Mouse (Mus musculus): ENCODE data around the gene Cflar.
A peak's percentile ranks its signal among the peaks of the same experiment; 100 is the strongest.
"Not testable (repeated sequence)": the region's sequence is repeated elsewhere in the genome, so short reads cannot be mapped to it uniquely, and the experiment has no call there.

The Cflar gene

DNA sequence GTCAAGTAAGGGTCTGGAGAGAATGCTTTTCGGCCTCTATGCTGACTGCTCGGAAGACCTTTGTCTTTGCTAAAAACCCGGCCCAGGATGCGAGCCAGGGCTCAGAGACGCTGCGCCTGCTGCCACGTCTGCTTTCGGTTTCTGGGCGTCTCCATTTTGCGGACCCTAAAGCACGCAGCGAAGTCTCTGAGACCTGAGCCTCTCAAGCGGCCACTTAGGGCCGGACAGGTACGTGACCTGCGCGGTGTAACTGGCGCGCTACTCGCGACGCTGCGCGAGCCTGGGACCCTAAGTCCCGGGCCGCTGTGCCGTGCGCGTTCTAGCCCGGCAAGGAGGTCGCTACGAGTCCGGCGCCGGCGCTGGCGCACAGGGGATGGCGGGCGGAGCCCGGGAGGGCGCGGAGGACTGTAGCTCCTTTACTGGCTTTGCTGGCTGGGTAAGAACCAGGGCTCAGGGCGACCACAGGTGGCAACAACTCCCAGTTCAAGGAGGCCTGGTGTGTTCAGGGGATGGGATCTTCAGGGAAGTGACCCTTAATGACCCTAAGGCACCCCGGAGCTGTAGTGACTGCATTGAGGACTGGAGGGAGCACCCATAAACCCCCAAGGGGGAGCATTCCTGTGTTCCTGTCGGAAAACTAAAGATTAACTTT, at the start of gene Cflar:
Gene Cflar, plus strand, starts transcription at position 144 of the 652 bp plus-strand sequence.
- DNase-seq (ENCODE audit: low read depth, low spot score): peak; percentile 73
- Histone ChIP-seq H3K27me3 (ENCODE audit: control insufficient read depth, insufficient read depth, low read length, poor library complexity, severe bottlenecking) (no peaks in the 10 kb centered on the region), H3K36me3 (ENCODE audit: control insufficient read depth, insufficient read depth, low read length, poor library complexity, severe bottlenecking) (0 out of 2 replicates have a peak, but pooled peaks cover 2% of the 10 kb centered on the region)

DNA sequence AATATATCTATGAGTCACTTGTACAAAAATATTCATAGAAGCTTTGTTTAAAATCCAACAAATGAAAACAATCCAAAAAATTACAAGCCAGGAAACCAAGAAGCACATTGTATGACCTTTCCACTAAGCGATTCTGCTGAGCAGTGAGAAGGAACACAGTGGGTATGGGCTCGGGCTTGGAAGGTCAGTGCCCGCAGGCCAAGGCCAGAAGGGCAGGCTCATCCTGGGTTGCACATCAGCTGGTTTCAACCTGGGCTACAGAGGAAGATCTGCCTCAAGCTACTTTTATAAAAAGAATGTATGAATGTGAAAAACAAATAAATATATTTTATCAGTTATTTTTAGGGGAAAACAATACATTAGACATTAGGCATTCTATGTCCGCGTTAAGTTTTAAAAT, 48.6 kb upstream of the Cflar start:
- not testable (repeated sequence) for H3K27me3 ChIP-seq (ENCODE audit: control insufficient read depth, insufficient read depth, low read length, poor library complexity, severe bottlenecking); H3K36me3 ChIP-seq (ENCODE audit: control insufficient read depth, insufficient read depth, low read length, poor library complexity, severe bottlenecking); DNase-seq (ENCODE audit: low read depth, low spot score)

DNA sequence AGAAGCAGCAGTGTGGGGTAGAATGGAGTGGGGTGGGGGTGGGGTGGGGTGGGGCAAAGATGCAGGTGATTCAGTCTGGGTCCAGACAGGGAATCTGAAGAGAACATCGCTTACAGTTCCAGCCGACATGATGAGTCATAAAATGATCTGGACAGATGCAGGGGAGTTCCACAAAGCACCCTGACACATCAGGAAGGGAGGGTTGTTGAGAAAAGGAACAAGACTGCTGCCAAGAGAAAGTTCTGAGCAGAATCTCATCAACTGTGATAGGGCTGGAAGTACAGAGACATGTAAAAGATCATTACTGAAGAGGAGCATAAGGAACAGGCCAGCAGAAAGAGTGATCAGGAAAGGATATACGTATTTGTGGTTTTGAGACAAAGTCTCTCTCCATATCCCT, 47.9 kb upstream of the Cflar start:
- DNase-seq (ENCODE audit: low read depth, low spot score); H3K36me3 ChIP-seq (ENCODE audit: control insufficient read depth, insufficient read depth, low read length, poor library complexity, severe bottlenecking): not testable (repeated sequence)

DNA sequence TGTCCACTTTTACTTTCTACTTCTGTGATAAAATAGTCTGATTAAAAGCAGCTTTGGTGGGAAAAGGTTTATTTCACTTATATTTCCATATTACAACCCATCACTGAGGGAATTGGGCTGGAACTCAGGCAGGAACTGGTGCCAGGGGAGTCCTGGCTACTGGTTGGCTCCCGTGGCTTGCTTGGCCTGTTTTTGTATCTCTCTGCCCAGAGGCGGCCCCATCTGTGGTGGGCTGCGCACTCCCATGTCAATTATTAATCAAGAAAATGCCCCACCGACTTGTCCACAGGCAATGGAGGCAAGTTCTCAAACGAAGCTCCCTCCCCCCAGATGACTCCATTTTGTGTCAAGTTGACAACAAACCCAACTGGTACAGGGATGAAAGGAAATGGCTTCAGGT, 43.1 kb upstream of the Cflar start:
- DNase-seq (ENCODE audit: low read depth, low spot score): no peak
- Histone ChIP-seq H3K27me3 (ENCODE audit: control insufficient read depth, insufficient read depth, low read length, poor library complexity, severe bottlenecking) (no peaks in the 10 kb centered on the region), H3K36me3 (ENCODE audit: control insufficient read depth, insufficient read depth, low read length, poor library complexity, severe bottlenecking) (no peaks in the 10 kb centered on the region)

More for the DNA sequence above, 47.9 kb upstream of the Cflar start:
- H3K27me3 ChIP-seq (ENCODE audit: control insufficient read depth, insufficient read depth, low read length, poor library complexity, severe bottlenecking): not testable (repeated sequence)

DNA sequence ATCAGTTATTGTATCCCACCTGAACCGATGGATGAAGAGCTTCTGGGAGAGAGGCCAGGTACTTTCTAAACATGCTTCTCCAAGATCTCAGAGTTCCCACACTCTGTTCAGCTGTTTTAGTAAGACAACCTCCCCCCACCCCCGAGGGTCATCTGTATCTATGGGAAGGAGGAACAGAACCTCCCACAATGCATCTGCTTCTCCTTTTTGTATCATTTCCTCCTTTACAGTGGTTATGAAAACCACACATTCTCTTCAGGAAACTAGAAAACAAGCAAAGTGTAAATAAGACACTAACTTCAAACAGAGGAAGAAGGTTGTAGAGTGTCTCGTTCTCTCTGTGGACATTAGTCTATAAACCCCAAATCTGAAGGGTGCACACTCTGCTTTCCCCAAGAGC, 41.7 kb upstream of the Cflar start:
- not testable (repeated sequence) for H3K36me3 ChIP-seq (ENCODE audit: control insufficient read depth, insufficient read depth, low read length, poor library complexity, severe bottlenecking); H3K27me3 ChIP-seq (ENCODE audit: control insufficient read depth, insufficient read depth, low read length, poor library complexity, severe bottlenecking); DNase-seq (ENCODE audit: low read depth, low spot score)

- Histone ChIP-seq H3K36me3 (ENCODE audit: control insufficient read depth, insufficient read depth, low read length, poor library complexity, severe bottlenecking) (no peaks in the 10 kb centered on the region), H3K27me3 (ENCODE audit: control insufficient read depth, insufficient read depth, low read length, poor library complexity, severe bottlenecking) (no peaks in the 10 kb centered on the region)
- DNase-seq (ENCODE audit: low read depth, low spot score): no peak
These were observed 39.2 kb upstream of the Cflar start for GRCm38 (mm10) chr1:58672116-58672515.

DNA sequence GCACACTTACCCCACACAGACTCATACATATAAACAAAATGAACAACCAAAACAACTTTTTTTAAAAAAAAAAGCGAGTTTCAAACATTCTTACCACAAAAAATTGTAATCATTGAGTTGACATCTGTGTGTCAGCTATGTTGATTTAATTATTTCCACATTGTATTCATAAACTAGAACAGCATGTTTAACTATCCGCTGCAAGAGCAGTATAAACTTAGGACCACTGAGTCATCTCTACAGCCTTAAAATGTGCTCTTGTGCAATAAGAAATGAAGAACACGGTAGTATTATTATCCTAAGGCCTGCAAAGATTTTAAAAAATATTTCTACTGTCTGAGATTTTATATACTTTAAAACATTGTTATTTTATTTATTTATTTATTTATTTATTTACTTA, 36.3 kb upstream of the Cflar start:
- no peak for DNase-seq (ENCODE audit: low read depth, low spot score)
- no peaks in the 10 kb centered on the region for H3K36me3 ChIP-seq (ENCODE audit: control insufficient read depth, insufficient read depth, low read length, poor library complexity, severe bottlenecking)
- no peaks in the 10 kb centered on the region for H3K27me3 ChIP-seq (ENCODE audit: control insufficient read depth, insufficient read depth, low read length, poor library complexity, severe bottlenecking)

- Histone ChIP-seq H3K27me3 (ENCODE audit: control insufficient read depth, insufficient read depth, low read length, poor library complexity, severe bottlenecking) (no peaks in the 10 kb centered on the region), H3K36me3 (ENCODE audit: control insufficient read depth, insufficient read depth, low read length, poor library complexity, severe bottlenecking) (no peaks in the 10 kb centered on the region)
- peak; percentile 65 for DNase-seq (ENCODE audit: low read depth, low spot score)
These were observed 33.7 kb upstream of the Cflar start for GRCm38 (mm10) chr1:58677575-58677974.

- H3K27me3 ChIP-seq (ENCODE audit: control insufficient read depth, insufficient read depth, low read length, poor library complexity, severe bottlenecking); DNase-seq (ENCODE audit: low read depth, low spot score); H3K36me3 ChIP-seq (ENCODE audit: control insufficient read depth, insufficient read depth, low read length, poor library complexity, severe bottlenecking): not testable (repeated sequence)
These were observed 32.9 kb upstream of the Cflar start for GRCm38 (mm10) chr1:58678412-58678811.

DNA sequence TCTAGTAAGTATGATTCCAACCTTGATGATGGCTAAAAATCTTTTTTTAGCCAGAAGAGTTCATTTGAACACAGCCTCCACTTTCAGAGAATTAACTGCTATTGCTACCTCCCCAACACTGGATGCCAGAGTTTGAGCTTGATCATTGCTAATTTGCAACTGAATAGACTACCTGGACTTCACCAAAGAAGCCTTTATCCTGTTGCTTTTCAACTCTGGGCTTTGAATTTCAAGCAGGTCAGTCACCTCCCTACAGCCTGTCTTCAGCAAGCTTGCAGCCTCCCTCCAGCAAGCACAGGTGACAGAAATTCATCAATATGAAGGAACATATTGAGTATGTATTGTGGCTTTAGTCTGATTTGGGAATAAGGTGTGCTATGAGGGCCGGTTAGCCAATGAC, 21.9 kb upstream of the Cflar start:
- DNase-seq (ENCODE audit: low read depth, low spot score): no peak
- no peaks in the 10 kb centered on the region for H3K27me3 ChIP-seq (ENCODE audit: control insufficient read depth, insufficient read depth, low read length, poor library complexity, severe bottlenecking)
- H3K36me3 ChIP-seq (ENCODE audit: control insufficient read depth, insufficient read depth, low read length, poor library complexity, severe bottlenecking): no peaks in the 10 kb centered on the region

- Histone ChIP-seq H3K36me3 (ENCODE audit: control insufficient read depth, insufficient read depth, low read length, poor library complexity, severe bottlenecking) (no peaks in the 10 kb centered on the region), H3K27me3 (ENCODE audit: control insufficient read depth, insufficient read depth, low read length, poor library complexity, severe bottlenecking) (no peaks in the 10 kb centered on the region)
- DNase-seq (ENCODE audit: low read depth, low spot score): no peak
These were observed 21.1 kb upstream of the Cflar start for GRCm38 (mm10) chr1:58690006-58690744.

DNA sequence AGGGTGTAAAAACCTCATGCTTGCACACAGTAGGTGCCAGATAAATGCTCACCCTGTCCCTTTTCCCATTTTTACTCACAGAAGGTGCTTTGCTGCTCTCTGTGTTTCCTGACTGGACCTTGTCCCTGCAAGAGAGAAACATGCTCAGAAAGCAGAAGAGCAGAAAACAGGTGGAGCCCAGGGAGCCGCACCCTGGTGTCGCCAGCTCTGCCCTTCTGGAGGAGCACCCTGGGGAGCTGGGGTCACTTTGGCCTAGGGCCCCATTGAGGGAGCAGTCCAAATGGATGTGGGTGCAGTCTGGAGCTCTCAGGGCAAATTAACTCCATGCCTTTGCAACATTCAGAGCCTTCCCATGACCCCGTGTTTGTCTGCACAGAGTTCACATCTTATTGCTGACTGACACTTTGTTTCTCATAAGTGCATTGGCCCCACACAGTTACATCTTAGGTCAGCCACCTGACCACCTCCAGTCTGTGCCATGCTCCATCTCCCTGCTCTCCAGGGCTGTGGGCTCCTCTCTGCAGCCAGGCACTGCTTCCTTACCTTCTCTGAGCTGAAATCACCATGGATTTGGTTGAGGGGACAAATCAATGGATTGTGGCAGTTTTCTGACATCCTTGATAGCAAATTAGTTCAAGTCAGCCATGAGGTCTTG, 20.3 kb upstream of the Cflar start:
- not testable (repeated sequence) for DNase-seq (ENCODE audit: low read depth, low spot score); H3K27me3 ChIP-seq (ENCODE audit: control insufficient read depth, insufficient read depth, low read length, poor library complexity, severe bottlenecking)

DNA sequence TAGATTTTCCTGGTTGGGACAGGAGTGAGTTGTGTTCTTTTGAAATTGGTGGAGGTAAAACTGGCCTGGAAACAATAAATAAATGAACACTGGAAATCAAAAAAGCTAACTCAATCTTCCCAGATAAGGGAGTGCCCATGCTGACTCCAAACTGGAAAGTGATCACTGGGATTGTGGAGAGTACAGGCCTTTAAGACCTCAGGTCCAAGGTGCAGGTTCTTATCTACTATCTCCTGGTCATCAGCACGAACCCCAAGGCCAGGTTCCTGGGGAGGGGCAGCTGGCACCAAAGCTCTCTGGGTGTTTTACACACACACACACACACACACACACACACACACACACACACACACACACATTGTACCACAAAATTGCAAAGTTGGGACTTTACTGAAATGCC, 19.6 kb upstream of the Cflar start:
- not testable (repeated sequence) for H3K27me3 ChIP-seq (ENCODE audit: control insufficient read depth, insufficient read depth, low read length, poor library complexity, severe bottlenecking); H3K36me3 ChIP-seq (ENCODE audit: control insufficient read depth, insufficient read depth, low read length, poor library complexity, severe bottlenecking); DNase-seq (ENCODE audit: low read depth, low spot score)

More for the DNA sequence above, 20.3 kb upstream of the Cflar start:
- H3K36me3 ChIP-seq (ENCODE audit: control insufficient read depth, insufficient read depth, low read length, poor library complexity, severe bottlenecking): not testable (repeated sequence)

GRCm38 (mm10) chr1:58693696-58694095, 17.6 kb upstream of the Cflar start:
- DNase-seq (ENCODE audit: low read depth, low spot score): no peak
- Histone ChIP-seq H3K36me3 (ENCODE audit: control insufficient read depth, insufficient read depth, low read length, poor library complexity, severe bottlenecking) (no peaks in the 10 kb centered on the region), H3K27me3 (ENCODE audit: control insufficient read depth, insufficient read depth, low read length, poor library complexity, severe bottlenecking) (no peaks in the 10 kb centered on the region)

GRCm38 (mm10) chr1:58695810-58696209, 15.5 kb upstream of the Cflar start, which contains the start of gene Als2cr12:
Gene Als2cr12 (minus strand): TSS chr1:58695989.
- H3K27me3 ChIP-seq (ENCODE audit: control insufficient read depth, insufficient read depth, low read length, poor library complexity, severe bottlenecking); H3K36me3 ChIP-seq (ENCODE audit: control insufficient read depth, insufficient read depth, low read length, poor library complexity, severe bottlenecking); DNase-seq (ENCODE audit: low read depth, low spot score): not testable (repeated sequence)

Measured in splenic B cell, adult 2 months (primary cell).